Mouse (Mus musculus): ENCODE data around the gene Ccdc36. TPM values are rescaled to one million over a fixed set of nuclear protein-coding genes. Genes with fewer than 3 reads are reported as not detected.

Ccdc36 gene
- total RNA-seq (2023): not detected

DNA sequence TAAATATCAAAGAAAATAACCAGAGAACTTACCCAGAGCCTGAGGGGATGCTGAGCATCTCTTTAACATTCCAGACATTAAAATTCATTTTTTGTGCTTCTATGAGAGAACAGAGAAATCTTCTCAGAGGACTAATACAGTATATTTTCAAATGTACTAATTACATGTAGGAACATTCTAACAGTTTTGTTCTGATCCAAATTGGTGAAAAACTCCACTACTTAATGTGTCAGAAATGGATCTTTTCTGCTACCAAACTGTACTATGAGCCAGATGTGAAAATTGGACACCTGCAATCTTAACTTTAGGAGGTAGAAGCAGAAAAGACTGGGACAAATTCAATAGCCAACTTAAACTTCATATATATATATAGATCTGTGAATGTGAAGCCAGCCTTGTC, at the start of gene Ccdc36:
Gene Ccdc36 (minus strand): TSS at position 101 of the 400 bp plus-strand sequence.

DNA sequence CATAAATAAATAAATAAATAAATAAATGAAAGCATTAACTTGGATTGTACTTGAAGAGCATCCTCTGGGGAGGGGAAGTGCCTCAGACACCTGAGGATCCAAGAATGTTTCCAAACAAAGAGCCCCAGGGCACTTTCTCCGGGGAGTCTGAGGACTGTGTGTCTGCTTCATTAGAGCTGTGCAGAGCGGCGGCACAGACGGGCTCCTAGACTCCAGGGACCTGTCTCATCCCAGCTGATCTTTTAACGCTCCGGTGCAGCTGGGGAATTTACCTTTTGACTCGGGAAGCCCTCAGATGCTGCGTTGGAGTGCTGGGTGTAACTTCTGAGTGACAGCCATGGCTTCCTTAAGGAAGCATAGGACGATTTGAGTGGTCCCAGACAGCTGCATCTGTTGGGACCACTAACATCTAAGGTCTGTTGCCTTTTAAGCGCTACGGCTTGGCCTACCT, 32.9 kb upstream of the Ccdc36 start, which contains the start of gene Klhdc8b:
Gene Klhdc8b (minus strand): TSS at position 401 of the 451 bp plus-strand sequence.

DNA sequence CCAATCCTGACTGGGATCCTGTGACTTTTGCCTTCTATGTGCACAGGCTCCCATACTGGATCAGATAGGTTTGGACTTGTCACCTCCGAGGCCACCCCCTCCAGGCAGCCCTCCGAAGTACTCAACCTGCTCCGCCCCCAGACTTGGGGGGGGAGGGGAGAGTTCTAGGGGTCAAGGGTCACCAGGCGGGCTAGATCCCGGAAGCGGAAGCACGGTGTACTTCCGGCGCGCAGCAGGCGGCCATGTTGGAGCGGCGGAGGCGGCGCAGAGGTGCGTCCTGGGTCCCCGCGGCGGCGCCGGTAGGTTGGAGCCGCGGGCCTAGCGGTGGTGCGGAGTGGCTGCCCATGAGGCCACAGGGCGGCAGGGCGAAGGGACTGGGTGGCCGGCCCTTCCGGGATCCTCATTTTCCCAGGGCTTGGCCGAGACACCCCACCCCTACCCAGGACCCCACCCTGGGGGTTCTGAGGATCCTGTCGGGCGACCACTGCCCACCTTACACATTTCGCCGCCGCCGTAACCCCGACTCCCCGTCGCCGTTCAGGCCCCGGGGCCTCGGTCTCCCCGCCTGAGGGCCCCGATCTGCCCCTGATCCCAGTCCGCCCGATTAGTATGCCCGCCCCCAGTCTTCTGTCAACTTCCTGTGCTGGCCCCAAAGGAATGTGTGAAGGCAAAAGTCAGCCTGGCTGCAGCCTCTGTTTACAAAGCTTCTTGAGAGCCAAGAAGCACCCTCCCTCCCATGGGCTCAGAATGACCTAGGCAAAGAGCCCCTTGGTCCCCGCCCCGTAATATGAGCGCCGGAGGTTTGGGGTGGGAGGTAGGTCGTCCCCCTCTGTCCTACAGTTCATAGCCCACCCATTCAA, 32.3 kb upstream of the Ccdc36 start, which contains the start of gene Ccdc71:
Gene Ccdc71 (plus strand): TSS at position 209 of the 860 bp plus-strand sequence.

DNA sequence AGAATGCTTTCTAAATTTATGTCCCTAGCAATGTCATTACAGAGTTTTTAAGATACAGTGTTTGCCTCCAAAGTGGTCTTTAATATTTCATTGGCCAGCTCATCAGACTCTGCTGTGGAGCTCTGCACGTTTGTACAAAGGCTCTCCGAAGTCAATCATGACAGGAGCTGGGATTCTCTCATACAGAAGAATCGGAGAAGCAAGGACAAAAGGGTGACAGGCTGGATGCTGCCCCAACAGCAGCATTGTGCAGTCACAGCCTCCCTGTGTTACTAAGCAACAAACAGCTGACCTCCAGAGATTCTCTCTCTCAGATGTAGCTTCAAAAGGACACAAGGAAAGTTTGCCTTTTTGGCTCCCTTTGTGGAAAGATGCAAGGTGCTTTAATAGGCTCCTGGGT, 7.9 kb upstream of the Ccdc36 start, which contains the start of gene BC048562:
Gene BC048562 (plus strand): TSS at position 301 of the 400 bp plus-strand sequence.

DNA sequence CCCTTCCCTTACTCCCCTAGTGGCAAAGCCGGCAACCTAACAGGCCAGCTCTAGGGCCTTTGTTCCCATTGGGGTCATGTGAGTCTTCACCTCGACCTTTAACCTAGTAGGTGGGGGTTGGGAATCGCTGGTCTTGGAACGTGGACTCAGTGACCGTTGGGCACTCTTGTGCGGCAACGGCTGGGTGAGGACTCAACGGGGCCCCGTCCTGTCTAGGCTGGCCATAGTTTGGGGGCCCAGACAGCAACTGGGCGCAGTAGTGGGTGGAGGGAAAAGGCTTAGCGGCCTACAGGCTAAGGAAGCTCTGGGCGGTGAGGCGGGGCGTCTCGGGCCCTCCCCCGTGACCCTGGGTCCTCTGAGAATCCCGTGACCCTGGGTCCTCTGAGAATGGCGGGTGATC, 35.6 kb downstream of the Ccdc36 start, which contains the start of gene 1700102P08Rik:
Gene 1700102P08Rik (plus strand): TSS at position 130 of the 400 bp plus-strand sequence.

Other genes with a start within 250 kb of the Ccdc36 start
- gene Bsn, start 238.1 kb downstream of the Ccdc36 start, total RNA-seq (2023): 0.64 TPM
- gene Dag1, start 164.5 kb downstream of the Ccdc36 start, total RNA-seq (2023): 33.8 TPM
- gene Nicn1, start 138.1 kb downstream of the Ccdc36 start, total RNA-seq (2023): 3.4 TPM
- gene Amt, start 131.6 kb downstream of the Ccdc36 start, total RNA-seq (2023): 2.9 TPM
- gene Rhoa, start 122.4 kb downstream of the Ccdc36 start, total RNA-seq (2023): 365 TPM
- gene Tcta, start 122.3 kb downstream of the Ccdc36 start, total RNA-seq (2023): 8.1 TPM
- 217 TPM for gene Gpx1, start 89.6 kb downstream of the Ccdc36 start, total RNA-seq (2023)
- gene Usp4, start 80.6 kb downstream of the Ccdc36 start, total RNA-seq (2023): 150 TPM
- 5.4 TPM for gene 1700102P08Rik, start 35.7 kb downstream of the Ccdc36 start, total RNA-seq (2023)
- gene BC048562, start 8.0 kb upstream of the Ccdc36 start, total RNA-seq (2023): not detected
- gene Ccdc71, start 32.0 kb upstream of the Ccdc36 start, total RNA-seq (2023): 35.5 TPM
- 5.8 TPM for gene Klhdc8b, start 33.1 kb upstream of the Ccdc36 start, total RNA-seq (2023)
- gene Lamb2, start 51.3 kb upstream of the Ccdc36 start, total RNA-seq (2023): 0.15 TPM
- 285 TPM for gene Usp19, start 62.1 kb upstream of the Ccdc36 start, total RNA-seq (2023)
- gene Qars, start 79.2 kb upstream of the Ccdc36 start, total RNA-seq (2023): 183 TPM
- gene Qrich1, start 88.3 kb upstream of the Ccdc36 start, total RNA-seq (2023): 225 TPM
- gene Impdh2, start 131.8 kb upstream of the Ccdc36 start, total RNA-seq (2023): 196 TPM
- 22.9 TPM for gene Ndufaf3, start 138.9 kb upstream of the Ccdc36 start, total RNA-seq (2023)
- 55.2 TPM for gene Dalrd3, start 141.4 kb upstream of the Ccdc36 start, total RNA-seq (2023)
- 29.0 TPM for gene Wdr6, start 150.3 kb upstream of the Ccdc36 start, total RNA-seq (2023)
- gene P4htm, start 169.2 kb upstream of the Ccdc36 start, total RNA-seq (2023): 9.7 TPM
- 133 TPM for gene Arih2, start 220.9 kb upstream of the Ccdc36 start, total RNA-seq (2023)
- 25.3 TPM for gene Slc25a20, start 233.6 kb upstream of the Ccdc36 start, total RNA-seq (2023)

Data from CD8-positive naive resting alpha-beta T cell, adult 57 days (primary cell).